Mouse (Mus musculus): ENCODE data around the gene Rere.
"Not testable (repeated sequence)": the region's sequence is repeated elsewhere in the genome, so short reads cannot be mapped to it uniquely, and the experiment has no call there.

The Rere gene

DNA sequence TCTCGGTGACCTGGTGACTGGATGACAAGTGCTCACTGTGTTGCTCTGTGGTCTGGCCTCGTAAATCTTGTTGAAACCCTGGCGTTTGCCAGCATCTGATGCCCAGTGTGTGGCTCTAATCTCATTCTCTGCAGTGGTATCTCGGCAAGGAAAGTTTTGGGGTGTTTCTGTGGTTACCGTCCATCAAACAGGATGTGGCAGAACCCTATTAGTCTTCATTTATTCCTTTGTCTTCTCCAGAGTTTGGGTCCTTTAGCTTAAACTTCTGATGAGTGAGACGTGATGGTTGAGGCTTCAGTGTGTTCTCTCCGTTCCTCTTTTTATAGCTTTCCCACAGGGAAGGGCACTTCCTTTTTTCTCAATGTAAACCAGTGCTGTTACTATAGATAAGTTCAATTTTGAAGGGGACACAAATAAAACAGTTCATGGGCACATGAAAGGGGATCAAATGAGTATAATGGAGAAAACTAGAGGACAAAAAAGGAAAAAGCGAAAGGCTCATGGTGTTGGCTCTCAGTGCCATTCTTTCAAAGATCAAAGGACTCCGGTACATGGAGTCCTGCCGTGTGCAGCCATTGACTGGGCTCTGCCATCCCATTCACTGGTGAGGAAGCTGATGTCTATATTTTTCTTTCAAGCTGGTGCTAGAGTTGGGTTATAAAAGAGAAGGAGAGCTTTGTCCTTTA, 191.4 kb downstream of the Rere start:
- no peak for DNase-seq

DNA sequence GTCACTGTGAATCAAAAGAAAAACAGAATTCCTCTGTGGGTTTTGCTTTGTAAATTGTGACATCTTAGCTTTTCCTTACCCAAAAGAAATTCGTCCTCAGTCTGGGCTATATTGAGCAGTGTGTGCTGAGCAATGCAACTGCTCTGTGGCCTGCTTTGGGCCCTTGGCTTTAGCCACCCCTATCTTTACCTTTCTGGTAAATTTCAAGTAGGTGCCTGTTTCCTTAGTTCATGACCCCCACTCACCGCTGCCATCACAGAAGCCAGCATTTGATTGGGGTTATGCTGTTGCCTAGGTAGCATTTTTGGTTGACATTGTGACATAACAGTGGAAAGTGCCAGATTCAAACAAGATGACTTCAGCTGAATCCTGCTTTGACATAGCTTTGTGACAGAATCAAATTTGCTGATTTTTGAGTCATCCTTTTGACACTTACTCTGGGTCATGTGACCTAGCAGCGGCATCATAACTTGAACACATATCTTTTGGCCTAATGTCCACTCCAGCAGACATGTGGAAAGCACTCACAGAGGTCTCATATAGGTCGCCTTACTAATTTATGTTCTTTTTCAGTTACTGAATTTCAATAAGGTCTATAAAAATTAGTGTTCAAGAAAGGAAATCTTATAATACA, 192.1 kb downstream of the Rere start:
- no peak for DNase-seq

DNA sequence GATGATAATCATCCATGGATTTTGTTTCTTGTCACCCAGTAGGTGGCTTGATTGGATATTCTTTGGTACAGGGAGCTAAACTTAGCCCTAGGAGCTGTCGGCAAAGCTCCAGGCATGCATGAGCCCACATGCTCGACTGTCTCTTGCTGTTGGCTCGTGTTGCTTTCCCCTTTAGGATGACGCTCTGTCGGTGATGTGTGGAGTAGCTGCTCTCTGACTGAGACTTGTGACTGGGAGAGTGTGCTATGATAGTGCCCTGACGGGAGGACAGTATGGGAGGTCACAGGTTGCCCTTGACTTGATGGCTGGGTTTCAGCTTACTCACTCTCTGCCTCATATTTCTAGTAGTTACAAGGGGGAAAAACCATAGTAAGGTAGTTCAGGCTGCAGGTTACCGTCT, 192.6 kb downstream of the Rere start:
- DNase-seq: no peak

DNA sequence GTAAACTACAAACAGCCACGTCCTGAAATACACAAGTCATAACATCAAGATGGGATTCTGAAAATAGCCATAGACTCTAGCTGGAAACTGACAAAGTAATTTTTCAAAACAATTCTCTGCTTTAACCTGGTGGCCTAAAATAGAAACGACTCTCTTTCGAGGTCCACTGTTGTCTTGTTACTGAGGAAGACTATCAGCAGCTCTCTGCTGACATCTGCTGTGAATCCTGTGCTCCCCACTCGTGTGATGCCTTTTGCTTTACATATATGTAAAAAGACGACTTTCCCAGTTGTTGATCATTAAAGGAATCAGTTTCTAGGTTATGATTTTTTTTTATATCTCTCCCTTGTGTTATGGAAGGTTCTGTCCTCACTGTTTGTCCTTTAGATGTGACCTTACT, 194.8 kb downstream of the Rere start:
- no peak for DNase-seq

DNA sequence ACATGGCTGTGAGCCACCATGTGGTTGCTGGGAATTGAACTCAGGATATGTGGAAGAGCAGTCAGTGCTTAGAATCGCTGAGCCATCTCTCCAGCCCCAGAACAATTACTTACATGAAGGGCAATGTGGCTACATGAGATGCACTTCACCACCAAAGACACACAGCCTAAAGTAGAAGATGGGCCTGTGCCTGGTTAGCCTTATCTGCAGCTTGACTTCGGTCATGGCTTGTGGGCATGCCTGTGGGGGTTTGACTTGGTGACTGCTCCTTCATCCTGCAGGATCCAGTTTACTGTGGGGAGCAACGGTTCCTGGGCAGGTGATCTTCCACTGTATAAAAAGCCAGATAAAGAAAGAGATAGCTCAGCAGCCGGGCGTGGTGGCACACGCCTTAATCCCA, 196.6 kb downstream of the Rere start:
- no peak for DNase-seq

DNA sequence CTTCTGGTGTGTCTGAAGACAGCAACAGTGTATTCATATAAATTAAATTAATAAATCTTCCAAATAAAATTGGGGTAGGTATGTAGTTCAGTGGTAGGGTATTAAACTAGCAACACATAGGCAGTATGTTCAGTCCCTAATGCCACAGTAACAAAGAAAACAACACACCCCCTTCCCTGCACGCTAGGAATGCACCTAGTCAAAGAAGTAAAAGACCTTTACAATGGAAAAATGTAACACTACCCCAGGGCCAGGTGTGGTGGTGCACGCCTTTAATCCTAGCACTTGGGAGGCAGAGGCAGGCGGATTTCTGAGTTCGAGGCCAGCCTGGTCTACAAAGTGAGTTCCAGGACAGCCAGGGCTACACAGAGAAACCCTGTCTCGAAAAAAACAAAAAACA, 201.6 kb downstream of the Rere start:
- DNase-seq: not testable (repeated sequence)

DNA sequence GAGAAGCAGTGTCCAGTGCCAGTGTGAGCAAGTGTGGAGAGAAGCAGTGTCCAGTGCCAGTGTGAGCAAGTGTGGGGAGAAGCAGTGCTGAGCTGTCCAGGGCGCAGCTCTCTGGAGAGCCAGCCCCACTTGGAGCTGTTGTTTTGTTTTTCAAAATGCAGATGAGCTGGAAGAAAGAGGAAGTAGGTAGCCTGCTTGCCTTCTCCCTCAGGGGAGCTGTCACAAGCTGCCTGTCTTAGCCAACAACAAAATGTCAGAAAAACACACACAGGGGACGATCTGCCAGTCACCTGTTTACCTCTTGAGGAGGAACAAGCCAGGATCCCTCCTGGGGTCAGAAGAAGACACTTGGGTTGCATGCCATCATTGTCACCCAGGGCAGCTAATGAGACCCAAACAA, 204.7 kb downstream of the Rere start:
- no peak for DNase-seq

DNA sequence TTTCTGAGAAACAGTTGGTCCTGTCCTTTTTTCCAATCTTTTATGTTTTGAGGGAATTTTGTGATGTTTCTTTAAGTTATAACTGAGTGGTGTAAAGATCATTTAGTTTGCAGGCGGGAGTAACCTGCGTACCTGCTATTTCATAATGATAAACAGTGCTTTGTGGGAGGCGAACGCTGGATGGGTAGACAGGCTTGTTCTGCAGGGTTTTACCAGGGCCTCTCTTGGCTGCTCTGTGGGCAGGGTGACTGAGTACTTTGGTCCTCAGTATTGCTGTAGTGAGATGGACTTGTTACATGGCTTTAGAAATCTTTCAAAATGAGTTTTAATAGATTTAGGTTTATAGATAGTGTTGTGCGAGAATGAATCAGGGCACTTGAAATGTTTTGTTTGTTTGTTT, 205.7 kb downstream of the Rere start:
- no peak for DNase-seq

DNA sequence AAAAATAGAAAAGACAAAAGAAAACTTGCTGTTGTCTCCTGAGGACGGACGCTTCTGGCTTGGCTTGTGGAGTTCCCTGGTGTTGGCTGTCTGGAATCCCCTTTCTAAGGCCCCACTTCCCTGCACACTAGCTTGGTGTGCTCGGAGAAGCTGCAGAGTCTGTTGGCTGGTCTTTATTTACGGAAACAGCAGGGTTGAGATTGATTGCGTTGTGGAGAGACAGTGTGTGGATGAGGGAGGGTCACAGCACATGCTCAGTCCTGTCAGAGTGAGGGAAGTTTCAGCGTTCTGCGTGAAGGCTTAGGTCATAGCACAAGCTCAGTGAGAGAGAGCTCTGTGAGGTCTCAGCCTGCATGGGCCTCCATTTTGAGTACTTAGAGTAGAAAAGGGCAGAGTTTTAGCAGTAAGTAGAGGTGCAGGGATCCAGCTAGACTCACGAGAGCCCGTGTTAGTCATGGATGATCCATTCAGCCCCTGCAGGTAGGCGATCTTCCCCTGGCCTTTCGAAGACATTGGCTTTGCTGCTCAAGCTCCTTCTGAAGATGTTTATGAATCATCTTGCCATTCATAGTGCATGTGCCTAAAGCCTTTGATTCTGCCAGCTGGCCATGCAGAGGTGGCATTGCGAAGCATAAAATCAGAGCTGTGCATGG, 206.8 kb downstream of the Rere start:
- peak; percentile 90 to 93 for DNase-seq

DNA sequence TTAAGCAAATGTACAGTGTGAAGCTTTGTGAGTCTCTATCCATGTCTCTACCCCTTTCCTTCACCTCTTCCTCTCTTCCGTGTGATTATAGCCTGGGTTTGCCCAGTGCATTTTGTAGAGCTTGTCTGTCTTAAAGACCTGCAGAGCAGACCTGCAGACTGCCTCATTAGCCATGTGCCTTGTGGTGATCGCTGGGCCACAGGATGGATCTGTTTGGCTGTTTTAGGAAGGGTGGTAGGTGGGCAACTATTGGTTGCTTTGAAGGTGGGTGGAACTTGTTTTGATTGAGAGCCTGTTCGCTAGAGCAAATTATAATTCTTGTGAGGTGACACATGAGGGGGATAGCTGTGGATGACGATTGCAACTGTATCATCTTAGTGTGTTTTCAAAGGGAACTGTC, 207.3 kb downstream of the Rere start:
- no peak for DNase-seq

DNA sequence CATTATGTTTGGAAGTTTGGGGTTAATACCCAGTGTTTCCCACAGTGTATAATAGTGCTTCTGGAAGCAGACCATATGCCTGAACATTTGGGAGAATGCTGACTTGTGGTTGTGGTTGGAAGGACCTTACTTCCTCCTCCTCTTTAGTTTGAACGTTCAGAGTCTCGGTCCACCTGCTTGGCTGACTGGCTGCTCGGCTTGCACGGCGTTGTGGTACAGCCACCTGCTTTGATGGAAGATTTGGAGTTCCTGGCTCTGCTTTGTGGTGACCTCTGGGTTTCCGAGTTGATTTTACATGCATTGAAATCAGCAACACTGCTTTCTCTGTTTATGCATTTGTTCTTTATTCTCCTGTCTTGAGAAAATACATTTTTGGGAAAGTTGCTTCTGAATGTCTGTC, 208.6 kb downstream of the Rere start:
- no peak for DNase-seq

DNA sequence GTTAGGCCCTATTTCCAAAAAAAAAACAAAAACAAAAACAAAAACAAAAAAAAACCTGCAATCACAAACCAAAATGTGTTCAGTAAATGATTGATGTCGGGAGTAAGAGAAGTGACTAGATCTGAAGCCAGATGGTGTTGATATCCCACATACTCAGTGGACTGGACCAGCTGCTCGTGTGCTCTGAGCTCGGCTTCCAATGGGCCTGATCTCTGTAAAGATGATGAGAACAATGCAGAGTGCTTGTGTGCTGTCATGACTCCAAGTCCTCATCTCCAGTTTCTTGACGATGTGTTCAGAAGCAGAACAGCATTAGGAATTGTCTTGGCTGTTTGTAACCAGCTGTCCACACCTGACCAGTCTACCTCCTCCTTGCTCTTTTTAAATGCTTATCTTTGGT, 210.3 kb downstream of the Rere start:
- no peak for DNase-seq

DNA sequence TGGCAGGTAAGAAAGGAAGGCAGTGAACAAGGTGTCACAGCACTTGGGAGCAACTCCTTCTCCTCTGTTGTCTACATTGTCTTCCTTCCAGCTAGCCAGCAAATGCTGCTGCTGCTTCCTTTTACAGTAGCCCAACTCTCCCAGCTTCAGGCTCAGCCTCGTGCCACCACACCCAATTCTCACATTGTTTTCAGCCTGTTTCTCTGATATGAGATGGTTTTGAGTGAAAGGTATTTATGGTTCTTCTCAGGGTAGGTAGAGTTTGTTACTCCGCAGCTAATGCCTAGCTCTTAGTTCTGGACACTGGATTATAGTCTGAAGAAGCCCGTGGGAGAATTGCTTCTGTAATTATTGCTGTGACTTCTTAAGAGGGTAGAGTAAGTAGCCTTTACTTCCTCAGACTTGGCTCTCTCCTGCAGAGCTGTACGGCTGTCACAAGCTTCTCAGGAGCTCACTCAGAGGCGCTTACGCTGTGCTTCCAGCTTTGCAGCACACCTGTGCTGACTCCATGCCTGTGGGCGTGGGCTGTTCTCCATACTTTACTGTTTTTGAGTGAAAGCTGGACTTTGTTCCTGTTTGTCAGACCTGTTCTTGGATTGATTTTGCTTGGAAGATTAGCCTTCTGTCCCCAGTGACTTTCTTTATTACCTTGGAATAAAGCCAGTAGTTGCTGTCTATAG, 212.0 kb downstream of the Rere start:
- DNase-seq: peak in 1 of 2 experiments; percentile 20

DNA sequence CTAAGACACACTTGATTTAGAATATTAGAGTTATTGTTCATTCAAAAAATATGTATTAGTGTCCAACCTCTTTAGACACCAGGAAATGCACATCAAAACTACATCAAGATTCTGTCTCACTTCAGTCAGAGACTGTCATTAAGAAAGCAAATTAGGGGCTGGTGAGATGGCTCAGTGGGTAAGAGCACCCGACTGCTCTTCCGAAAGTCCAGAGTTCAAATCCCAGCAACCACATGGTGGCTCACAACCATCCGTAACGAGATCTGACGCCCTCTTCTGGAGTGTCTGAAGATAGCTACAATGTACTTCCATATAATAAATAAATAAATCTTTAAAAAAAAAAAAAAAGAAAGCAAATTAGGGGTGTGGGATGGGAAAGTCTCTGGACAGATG, 212.5 kb downstream of the Rere start:
- not testable (repeated sequence) for DNase-seq

DNA sequence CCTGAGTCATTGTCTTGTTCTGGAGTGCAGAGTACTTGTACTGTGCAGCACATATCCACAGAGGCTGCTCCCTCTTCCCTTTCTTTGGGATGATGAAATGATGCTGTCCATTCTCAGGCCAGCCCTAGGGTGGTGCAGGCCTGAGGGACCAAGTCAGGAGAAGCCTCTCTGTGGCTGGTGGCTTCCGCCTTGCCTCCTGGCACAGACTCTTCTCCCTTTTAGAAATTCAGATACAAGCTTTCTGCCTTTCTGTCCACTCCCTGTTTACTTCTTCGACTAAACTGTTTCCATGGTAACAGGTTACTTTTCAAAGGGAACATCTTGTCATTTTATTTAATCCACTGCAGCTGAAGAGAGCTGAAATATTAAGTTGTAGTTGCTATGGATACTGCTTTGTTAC, 214.1 kb downstream of the Rere start:
- DNase-seq: no peak

DNA sequence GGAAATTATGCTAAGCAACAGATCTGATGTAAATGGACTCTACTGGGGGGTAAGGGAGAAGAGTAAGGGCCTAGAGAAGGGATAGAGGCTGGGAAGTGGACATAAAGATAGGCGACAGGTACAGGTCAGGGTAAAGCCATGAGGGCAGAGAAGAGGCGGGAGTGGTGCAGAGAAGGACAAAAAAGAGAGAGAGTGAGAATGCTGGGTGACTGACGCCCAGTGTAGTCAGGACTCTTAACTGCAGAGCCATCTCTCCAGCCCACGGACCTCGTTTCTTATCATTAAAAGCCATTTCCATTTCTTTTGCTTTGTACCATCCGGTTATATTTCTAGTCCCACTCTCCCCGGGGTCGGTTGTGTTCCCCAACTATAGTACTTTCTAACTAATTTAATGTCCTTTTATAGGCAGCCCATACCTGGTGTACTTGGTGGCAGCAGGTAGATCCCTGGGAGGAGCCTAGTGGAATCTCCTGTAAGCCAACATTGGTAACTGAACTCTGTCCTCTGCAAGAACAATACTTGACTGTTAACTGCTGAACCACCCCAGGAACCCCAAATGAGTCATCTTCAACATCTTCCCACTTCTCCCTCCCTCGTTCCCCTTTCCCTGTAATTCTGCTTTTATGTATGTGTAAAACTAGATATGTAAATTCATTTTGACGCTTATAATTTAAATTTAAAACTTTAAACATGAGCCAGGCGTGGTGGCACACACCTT, 223.0 kb downstream of the Rere start:
- no peak for DNase-seq

DNA sequence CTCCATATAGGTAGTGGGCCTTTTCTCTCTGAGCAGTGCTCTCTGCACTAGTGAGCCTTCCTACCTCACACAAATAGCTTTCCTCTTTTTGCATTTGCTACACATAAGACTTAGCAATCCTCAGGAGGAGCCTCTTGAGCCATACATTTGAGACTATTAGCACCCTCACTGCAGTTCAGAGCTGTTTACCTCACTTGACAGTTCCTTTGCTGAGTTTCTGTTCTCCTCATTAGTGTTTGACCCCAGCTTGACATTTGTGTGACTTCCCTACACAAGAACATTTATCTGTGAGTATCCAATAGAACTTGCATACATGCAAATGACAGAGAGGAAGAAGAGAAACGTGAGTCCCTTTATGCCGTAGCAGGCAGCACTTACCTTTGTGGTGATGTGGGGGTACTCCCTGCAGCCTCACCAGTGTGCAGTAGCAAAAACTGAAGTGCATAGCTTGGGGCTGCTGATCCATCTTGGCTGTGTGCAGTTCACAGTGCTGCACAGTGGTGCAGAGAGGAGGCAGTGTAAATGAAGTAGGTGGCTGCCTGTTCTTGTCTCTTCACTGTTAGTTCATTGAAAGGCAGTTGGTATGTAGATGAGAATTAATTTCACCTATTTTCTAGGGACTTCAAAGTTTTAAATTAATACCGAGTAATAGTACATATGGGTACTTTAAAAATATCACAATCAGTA, 227.7 kb downstream of the Rere start:
- no peak for DNase-seq

DNA sequence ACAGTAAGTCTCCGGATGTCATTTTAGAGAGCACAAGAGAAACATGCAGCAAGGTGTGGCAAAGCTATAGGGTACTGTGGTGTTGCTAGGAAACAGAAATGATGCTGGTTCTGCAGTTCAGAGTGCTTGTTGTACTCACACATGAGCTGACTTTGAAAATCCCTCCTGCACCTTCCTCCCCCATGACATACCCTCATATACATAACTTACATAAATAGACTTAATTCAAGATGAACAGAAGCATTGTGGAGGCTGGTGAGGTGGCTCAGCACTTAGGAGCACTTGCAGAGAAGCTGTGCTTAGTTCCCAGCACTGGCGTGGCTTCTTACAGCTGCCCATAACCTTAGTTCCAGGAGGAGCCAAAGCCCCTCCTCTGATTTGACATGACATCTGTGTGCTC, 228.6 kb downstream of the Rere start:
- no peak for DNase-seq

DNA sequence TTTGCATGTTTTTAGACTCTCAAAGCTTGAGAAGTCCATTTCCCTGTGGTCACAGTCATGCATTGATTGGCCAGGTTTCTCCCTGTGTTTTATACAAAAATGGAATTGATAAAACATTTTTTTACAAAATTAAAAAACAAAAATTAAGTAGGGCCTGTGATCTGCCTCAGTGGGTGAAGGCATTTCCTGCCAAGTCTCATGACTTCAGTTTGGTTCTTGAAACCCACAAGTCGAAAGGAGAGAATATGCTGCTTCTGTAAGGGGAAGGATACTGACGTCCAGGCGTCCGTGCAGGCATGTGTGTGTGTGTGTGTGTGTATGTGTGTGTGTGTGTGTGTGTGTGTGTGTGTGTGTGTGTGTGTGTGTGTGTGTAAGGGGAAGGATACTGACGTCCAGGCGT, 231.9 kb downstream of the Rere start:
- not testable (repeated sequence) for DNase-seq

DNA sequence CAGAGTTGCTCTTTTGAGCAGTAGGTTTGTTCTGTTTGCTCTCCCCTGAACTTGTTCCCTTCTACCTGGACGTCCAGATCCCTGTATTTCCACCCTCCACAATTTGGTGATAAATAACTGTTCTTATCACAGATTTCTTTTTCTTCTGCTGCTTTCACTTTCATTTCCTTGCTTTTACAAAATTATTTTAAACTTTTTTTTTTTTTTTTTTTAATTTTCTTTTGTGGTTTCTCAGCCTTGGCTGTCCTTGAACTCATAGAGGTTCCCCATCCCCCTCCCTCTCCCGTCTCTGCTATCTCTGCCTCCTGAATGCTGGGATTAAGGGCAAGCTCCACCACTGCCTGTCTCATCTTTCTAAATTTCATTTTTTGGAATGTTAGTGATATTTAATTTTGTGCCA, 234.8 kb downstream of the Rere start:
- DNase-seq: no peak

DNA sequence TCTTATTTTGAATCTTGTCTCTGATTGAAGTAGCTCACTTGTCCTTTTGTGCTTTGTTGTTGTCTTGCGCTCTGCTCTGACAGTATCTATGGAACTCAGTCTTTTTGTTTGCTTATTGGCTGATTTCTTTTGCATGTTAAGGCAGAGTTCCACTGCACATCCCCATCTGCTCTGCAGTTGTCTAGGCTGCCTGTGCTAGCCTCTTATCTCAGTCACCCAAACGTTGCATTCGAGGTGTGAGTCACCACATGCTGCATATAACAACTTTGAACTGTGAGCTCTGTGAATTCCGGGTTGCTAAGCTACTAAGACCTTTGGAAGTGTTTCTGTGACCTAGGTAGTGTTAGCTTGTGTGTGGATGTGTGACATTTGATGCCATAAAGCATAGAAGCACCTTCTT, 235.9 kb downstream of the Rere start:
- DNase-seq: no peak

DNA sequence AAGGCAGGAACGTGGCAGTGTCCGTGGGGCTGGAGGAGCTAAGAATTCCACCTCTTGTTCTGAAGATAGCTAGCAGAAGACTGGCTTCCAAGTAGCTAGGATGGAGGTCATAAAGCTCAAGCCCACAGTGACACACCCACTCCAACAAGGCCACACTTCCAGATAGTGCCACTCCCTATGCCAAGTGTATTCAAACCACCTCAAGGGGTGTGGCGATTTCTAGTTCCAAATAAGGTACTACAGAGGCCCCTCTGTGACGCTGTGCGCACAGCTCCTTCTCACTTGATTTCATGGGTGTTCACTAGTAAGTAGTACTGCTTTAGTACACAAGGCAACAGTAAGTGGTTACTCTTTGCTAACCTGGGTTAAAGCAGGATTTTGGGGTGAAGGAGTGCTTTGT, 237.4 kb downstream of the Rere start:
- DNase-seq: no peak

DNA sequence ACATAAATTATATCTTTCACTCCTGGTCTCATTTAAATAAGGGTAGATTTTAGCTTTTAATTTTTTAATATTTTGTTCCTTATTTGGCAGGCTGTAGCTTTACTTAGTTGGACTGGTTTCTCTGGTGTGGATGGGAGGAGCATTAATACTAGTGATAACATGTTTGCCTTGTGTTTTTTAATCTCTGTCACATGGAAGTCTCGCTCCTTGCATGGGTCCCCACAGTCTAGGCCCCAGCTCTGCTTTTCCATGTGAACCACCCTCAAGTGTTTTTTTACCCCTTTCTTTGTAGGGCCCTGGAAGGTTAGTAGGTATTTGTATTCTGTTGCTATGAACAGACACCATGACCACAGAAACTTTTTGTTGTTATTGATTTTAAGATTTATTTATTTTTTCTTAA, 238.6 kb downstream of the Rere start:
- no peak for DNase-seq
